Mouse (Mus musculus): ENCODE measurements around the gene Uhrf1.

The Uhrf1 gene

DNA sequence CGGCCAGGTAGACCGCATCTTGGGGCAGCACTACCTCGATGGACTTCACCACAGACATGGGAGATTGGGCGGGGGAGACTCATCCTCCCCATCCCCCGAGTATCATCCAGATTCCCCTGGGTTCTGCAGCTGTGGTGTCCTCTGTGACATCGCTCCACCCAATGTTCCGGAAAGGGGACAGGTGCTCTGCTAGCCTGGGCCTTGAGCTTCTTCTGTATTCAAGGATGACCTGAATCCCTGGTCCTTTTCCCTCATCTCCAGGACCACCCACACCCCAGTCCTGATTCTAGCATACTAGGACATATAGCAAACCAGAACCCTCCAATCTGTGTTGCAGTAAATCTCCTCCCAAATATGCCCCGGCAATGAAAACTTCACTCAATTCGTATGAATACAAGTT, 2.9 kb upstream of the Uhrf1 start, which contains the start of gene Arrdc5:
Gene Arrdc5, minus strand, starts transcription at position 101 of the 400 bp plus-strand sequence.
- no peak for DNase-seq (ENCODE audit: low read depth, low spot score)

DNA sequence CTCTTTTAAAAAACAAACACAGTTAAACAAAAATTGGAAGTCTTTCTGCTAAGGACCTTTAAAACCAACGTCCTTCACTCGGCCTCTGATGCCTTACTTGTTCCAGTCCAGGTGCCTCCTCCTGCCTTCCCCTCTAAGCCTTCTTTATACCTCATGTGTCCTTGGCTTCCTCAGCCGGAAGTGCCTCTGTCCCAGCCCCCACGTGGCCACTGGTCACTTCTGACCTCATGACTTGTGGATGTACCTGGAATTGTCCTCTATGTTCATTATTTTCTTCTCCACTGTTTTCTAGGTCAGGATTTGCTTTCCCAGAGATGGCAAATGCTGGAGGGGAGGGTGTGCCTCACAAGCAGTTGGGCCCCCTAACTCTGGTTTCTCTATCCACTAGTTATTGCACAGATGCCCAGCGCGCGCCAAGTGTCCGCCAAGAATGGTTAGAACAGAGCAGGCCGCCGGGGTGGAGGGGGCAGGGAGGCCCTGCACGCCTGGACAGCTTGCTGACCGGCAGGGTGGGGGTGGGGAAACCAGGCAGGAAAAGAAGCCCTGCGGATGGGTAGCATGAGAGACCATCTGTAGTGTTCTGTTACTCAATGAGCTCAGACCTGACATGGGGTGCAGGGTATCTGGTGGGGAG, 641 bp upstream of the Uhrf1 start:
- no peak for DNase-seq (ENCODE audit: low read depth, low spot score)

DNA sequence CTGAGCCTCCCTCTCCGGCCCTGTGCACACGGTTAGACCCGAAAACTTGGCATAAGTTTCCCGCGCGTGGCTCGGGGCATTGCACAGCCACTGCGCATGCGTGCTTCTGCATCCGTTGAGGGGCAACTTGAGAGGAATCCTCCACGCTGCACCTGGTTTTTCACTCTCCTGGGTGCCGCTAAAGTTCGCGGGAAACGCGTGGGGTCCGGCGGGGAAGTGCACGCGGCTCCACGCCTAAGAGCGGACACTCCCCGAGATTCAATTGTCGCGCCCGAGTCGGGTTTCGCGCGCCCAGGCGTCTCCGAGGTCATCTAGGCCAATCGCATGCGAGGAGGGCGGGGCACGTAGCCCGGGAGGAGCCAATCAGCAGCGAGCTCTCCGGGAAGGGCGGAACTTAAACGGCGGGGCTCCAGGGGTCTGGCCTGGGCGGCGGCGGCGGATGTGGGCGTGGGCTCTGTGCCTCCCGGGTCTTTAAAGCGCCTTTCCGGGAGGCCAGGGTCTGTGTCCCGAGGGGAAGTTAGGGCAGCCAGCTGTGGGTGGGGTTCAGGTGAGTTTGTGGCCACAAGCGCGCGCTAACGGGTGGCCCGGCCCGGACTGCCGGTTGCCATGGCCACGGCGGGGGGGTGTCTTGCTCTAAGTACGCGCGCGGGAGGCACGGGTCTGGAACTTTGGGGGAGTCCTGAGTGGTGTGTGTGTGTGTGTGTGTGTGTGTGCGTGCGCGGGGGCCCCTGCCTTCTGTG, 896 bp downstream of the Uhrf1 start:
- peak; percentile 97 for DNase-seq (ENCODE audit: low read depth, low spot score)

DNA sequence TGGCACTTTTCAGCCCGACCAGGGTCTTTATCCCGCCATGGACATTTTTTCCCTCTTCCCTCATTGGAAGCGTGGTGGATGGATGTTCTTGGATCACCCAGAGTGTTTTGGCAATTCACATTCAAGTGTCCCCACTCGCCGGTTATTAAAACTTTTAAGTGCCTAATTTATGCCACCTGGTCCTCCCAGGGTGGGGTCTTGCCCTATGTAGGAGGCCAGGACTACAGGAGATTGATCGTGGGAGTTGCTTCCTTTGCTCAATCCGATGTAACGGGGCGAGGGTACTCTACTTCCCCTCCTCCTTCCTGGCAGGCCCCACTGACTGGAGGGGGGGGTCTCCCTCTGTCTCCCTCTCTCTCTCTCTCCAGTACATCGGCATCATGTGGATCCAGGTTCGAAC, 1.6 kb downstream of the Uhrf1 start:
- DNase-seq (ENCODE audit: low read depth, low spot score), result no peak

GRCm38 (mm10) chr17:56305156-56305555, 2.0 kb downstream of the Uhrf1 start:
- no peak for DNase-seq (ENCODE audit: low read depth, low spot score)

- no peak for DNase-seq (ENCODE audit: low read depth, low spot score)
Measured at GRCm38 (mm10) chr17:56305826-56306225, 2.7 kb downstream of the Uhrf1 start.

GRCm38 (mm10) chr17:56308088-56308487, 5.0 kb downstream of the Uhrf1 start:
- no peak for DNase-seq (ENCODE audit: low read depth, low spot score)

- no peak for DNase-seq (ENCODE audit: low read depth, low spot score)
Measured at GRCm38 (mm10) chr17:56309191-56309945, 6.2 kb downstream of the Uhrf1 start.

GRCm38 (mm10) chr17:56324419-56324818, 21.3 kb downstream of the Uhrf1 start:
- no peak for DNase-seq (ENCODE audit: low read depth, low spot score)

DNA sequence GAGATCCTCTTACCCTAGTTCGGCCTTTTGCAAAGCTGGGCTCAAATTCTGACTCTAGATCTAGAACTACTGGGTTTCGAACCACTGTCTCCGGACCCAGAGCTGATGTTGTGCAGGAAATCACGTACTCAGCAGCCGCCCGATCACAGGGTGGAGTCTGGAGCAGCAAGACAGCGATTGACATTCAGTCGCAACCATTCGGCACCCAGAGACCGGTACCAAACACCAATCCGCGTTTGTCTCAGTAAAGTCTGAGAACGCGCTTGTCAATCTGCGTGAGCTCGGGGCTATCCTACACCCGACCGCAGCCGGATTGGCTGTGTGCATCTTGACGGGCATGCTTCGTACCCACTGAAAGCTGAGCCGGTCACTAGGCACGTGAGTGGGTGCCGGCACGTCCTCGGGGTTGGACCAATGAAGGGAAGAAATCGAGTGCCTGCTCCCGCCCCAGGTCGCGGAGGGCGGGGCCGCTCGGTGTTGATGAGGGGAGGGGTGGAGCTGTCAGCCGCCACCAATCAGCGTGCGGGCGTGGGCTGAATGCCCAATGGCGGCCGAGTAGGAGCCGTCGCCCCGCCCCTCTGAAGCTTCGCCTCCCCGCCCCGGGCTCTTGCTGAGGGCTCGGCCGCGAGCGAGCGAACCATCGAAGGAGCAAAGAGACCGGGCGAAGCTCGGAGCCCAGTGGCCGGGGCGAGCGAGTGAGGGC, 22.5 kb downstream of the Uhrf1 start, which contains the start of gene Kdm4b:
Gene Kdm4b, plus strand, starts transcription at position 613 of the 703 bp plus-strand sequence.
- DNase-seq (ENCODE audit: low read depth, low spot score), result peak; percentile 98

DNA sequence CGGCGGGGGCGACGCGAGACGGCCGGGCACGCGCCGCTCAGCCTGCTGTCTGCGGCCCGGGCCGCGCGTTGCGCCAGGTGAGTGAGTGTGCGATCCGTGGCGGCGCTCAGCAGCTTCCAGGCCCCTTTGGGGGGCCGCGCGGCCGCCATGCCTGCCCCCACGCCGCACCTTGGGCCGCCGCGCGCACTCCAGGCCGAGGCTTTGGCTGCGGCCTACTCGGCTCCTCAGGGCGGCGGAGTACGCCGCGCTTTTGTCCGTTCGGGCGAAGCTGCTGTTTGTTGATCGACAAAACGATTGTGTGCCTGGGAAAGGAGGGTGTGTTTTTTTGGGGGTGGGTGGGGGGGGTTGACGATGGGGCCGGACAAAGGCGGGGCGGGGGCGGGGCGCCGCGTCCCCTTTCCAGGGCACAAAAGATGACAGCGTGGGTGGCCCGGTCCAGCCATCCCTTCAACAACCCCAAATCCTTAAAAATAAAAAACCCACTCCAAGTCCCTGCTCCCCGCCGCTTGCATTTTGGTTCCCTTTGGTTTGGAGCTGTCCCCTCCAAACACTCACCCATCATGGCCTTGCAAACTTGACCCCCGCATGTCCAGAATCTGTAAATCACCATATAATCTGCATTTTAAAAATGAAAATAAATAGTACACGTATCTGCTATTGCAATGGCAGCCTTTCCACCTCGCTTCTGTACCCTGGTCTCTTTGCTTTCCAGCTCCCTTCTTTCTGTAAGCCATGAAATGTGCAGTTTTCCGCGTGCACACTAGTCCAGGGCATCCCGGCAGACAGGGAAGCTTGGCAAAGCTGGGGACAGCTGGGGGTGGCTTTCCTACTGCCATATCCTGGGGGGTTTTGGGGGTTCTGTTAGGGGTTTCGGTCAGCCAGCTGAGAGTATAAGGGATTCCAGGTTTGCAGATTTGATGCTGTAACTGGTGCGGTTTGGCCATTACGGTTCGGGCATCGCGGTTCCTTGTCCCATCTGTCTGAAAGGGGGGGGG, 23.3 kb downstream of the Uhrf1 start:
- no peak for DNase-seq (ENCODE audit: low read depth, low spot score)

- DNase-seq (ENCODE audit: low read depth, low spot score), result no peak
Measured at GRCm38 (mm10) chr17:56329267-56329666, 26.1 kb downstream of the Uhrf1 start.

- no peak for DNase-seq (ENCODE audit: low read depth, low spot score)
Measured at GRCm38 (mm10) chr17:56330345-56330744, 27.2 kb downstream of the Uhrf1 start.

DNA sequence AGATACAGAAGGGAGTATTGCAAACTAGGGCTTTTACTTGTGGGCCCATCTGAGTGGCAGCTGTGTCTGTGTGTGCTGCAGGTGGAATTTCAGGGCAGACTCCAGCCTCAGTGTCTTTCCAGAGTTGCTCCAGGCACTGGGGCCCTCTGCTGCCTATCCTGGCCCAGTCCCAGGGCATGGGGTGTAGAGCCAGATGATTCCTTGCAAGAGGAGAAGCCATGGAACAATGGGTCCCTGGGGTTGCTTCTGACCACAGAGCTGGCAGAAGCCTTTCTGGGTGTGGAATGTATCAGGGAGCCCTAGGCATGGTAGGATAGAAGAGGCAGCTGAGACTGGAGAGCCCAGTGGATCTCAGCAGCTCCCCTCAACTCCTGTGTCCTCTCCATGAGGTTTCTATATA, 28.1 kb downstream of the Uhrf1 start:
- DNase-seq (ENCODE audit: low read depth, low spot score), result no peak

DNA sequence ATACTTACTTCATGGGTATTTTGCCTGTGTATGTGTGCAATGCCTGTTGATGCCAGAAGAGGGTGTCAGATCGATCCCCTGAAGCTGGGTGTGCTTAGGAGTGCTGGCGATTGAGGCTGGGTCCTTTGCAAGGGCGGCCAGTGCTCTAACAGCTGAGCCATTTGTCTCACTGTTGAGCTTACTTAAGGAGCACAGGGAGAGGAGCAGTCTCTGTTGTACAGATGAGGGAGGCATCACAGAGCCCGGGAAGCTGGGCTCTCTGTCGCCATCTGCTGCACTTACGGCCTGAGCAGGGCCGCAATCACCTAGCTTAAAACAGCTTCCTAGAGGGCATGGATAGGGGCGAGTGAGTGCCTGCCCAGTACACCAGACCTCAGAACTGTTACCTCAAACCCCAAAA, 29.9 kb downstream of the Uhrf1 start:
- DNase-seq (ENCODE audit: low read depth, low spot score), result no peak

GRCm38 (mm10) chr17:56337190-56337589, 34.1 kb downstream of the Uhrf1 start:
- DNase-seq (ENCODE audit: low read depth, low spot score), result peak; percentile 43

GRCm38 (mm10) chr17:56337791-56338190, 34.7 kb downstream of the Uhrf1 start:
- DNase-seq (ENCODE audit: low read depth, low spot score), result no peak

DNA sequence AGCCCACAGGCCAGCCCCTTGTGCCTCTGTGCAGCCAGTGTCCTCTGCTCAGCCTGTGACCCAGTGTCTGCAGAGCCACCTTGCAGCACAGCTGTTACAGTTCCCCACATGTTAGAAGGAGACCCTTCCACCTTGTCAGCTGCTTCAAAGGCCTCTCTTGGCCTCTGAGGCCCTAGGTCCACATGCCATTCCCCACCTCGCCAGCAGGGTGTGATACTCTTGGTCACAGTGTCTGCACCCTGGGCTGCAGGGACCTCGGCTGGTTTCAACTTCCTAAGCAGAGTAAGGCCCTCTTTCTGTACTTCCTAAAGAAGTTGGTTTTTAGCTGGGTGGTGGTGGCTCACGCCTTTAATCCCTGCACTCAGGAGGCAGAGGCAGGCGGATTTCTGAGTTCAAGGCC, 35.8 kb downstream of the Uhrf1 start:
- DNase-seq (ENCODE audit: low read depth, low spot score), result no peak

DNA sequence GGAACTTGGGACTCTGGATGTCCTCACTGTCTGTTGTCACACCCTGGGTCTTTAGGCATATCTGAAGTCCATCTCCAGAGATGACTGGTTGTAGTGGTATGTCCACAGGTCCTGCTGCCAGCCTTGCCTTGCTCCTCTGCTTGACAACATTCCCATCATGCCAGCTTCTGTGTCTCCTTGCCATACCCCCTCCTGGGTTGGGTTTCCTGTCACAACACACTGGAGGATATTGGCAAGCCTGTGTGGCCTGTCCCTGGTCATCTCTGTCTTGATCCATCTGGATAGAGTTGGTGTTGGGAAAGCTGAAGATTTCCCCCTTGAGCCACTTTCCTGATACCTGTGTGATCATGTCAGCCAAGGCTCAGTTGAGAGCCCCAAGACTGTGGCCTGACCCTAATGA, 37.6 kb downstream of the Uhrf1 start:
- DNase-seq (ENCODE audit: low read depth, low spot score), result no peak

GRCm38 (mm10) chr17:56343466-56343865, 40.3 kb downstream of the Uhrf1 start:
- DNase-seq (ENCODE audit: low read depth, low spot score), result no peak

DNA sequence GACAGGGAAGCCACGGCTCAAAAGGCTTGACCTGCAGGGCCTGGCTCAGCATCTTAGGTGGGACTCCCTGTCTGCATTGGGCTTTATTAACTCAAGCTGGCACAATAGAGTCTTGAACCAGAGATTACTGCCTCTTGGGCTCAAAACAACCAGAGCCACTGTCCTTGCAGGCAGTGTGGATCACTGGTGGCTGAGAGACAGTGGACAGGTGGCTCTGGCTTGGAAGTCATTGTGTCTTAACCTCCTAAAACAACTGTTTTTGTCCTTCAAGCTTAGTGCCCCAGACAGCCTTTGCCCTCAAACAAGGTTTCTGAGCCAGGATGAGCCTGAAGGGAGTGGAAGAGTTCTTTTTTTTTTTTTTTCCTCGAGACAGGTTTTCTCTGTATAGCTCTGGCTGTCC, 42.2 kb downstream of the Uhrf1 start:
- DNase-seq (ENCODE audit: low read depth, low spot score), result no peak
